Mouse (Mus musculus) heart, postnatal 4 days (tissue): ENCODE measurements at regions not wholly inside any gene's neighbourhood (a gene's known extent, or its start where the extent isn't known, plus 50 kb on each side); places are given as distances from the start of the nearest gene placed in this dataset.

ENCODE experiments used
- DNase-seq: peaks from one replicate; pipeline ENCODE4 v3.0.0; 2021

- no peak for DNase-seq
These were observed 143.0 kb upstream of the Cpeb2 start for GRCm38 (mm10) chr5:43089941-43090340.

GRCm38 (mm10) chr5:43093647-43094326 lies 139.2 kb upstream of the Cpeb2 start:
- no peak for DNase-seq

GRCm38 (mm10) chr5:43094329-43094898 lies 138.6 kb upstream of the Cpeb2 start:
- DNase-seq, result peak; percentile 69

DNA sequence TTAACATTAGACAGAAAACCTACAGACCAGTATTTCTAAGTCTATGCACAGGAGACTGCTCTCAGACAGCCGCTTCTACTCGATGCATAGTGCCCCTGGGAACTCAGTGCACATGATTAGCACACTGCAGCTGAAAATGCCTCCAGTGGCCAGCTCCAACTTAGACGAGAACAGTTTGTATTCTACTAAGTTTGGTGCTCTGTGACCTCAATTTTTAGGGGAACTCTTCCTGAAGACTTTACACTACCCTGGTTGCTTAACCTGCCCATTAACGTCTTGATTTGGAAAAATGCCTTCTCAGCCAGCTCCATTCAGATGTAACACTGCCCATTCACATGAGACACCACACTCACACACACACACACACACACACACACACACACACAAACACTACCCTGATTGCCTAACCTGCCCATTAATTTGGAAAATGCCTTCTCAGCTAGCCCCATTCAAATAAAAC lies 130.9 kb upstream of the Cpeb2 start:
- no peak for DNase-seq

- DNase-seq, result no peak
These were observed 130.4 kb upstream of the Cpeb2 start for GRCm38 (mm10) chr5:43102590-43102989.

GRCm38 (mm10) chr5:43103728-43104127 lies 129.2 kb upstream of the Cpeb2 start:
- no peak for DNase-seq

- no peak for DNase-seq
These were observed 127.4 kb upstream of the Cpeb2 start for GRCm38 (mm10) chr5:43105528-43105927.

DNA sequence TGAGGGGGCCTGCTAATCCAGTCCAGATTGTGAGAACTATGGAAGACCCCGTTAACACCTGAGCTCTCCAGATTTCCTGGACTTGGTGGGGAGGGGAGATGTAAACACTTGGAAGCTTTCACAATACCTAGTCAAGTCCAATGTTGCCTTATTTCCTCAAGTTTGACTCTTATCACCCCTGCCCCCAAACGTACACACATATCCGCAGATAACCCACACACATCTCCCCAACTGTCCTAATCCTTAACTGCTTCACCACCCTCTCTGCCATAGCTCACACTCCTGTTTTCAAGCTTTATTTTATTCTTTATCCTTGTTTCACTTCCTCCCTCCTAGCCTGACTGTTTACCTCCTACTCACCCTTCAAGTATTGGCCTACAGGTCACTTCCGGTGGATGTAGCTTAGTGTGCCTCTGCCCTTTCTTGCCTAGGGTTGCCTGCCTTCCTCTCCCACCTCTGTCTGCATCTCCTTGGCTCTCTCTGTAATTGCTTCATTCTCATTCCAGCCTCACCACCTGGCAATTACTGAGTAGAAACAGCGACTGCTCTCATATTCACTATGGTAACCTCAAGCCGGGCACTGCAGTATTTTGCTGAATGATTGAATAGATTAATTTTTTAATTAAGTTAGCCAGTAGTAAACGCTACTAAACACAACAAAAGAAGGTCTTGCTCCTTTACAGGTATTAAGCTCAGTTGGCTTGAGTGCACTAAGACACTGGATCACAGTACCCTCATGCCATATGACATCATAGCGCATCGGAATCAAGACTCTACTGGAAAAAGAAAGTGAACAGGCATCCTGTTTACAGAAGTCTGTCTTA lies 125.3 kb upstream of the Cpeb2 start:
- no peak for DNase-seq

- DNase-seq, result no peak
These were observed 124.7 kb upstream of the Cpeb2 start for GRCm38 (mm10) chr5:43108260-43108589.

DNA sequence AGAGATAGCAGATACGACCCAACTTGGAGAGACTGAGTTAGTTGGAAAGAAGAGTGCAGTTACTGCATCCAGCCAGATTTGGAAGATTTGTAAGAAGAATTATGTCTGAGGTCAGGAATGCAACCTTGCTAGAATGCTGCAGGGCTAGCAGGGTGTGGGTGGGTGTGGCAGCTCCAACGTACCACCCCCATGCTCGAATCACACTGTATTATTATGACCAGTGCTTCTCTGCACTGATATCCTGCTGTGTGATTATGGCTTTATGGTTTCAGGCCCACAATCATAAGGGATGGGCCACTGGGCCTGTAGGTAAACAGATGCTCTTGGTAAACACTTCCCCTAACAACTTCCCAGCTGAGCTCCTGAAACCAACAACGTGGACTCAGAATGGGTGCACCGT lies 122.8 kb upstream of the Cpeb2 start:
- DNase-seq, result no peak

DNA sequence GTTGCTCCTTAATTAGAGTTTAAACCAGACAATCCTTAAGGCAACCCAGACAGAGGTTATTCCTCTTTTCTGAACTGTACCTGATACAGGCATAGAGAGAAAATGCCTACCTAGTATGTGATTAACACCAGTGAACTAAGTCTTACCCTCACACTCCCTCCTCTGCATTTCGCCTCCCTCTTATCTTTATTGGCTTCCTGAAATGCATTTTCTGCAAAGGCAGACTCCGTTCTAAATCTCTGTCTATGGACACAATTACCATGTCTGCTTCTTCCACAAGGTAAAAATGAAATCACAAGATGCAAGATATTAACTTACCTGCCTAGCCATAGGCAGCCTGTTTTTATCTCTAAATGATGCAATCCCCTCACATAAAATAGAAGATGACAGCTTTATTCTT lies 121.2 kb upstream of the Cpeb2 start:
- DNase-seq, result no peak

- no peak for DNase-seq
These were observed 119.4 kb upstream of the Cpeb2 start for GRCm38 (mm10) chr5:43113405-43114119.

GRCm38 (mm10) chr5:43115507-43115906 lies 117.5 kb upstream of the Cpeb2 start:
- DNase-seq, result no peak

DNA sequence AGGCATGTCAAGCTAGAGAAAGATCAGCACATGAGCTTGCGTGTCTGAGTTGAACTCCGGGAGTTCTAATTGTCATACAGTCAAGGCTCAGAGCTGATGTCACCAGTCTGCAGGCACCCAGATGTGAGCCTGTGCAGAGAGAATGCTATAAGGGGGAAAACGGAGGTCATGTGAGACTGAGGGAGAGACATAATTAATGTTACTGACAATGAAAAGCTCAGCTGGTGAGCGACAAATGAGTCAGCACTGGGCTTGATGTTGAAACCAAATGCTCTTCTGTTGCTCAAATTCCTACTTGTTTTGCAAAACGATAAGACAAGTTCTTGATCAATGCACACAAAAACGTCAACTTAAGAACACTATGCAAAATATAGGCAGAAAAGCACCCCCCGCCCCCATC lies 116.1 kb upstream of the Cpeb2 start:
- DNase-seq, result no peak

- DNase-seq, result no peak
These were observed 111.9 kb upstream of the Cpeb2 start for GRCm38 (mm10) chr5:43121065-43121464.

GRCm38 (mm10) chr5:43124301-43124700 lies 108.7 kb upstream of the Cpeb2 start:
- no peak for DNase-seq

GRCm38 (mm10) chr5:43125774-43126536 lies 107.0 kb upstream of the Cpeb2 start:
- no peak for DNase-seq

DNA sequence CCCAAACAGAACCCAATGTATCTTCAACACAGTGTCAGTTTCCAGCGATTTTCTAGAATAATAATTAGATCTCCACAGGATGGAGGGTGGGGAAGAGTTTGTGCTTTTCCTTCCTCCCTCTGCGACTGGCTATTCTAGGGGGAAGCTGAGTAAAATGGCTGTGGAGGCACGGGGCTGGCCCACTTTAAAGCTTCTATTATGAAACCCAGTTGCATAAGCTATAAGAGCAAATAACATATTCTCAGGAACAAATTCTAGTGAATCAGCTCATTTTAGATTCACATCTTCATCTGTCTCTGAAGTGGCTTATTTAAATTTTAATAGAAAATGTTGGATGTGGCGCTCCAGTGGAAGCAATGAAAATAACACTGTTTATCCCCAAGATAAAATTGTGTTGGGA lies 102.6 kb upstream of the Cpeb2 start:
- DNase-seq, result no peak

GRCm38 (mm10) chr5:43130901-43131557 lies 101.9 kb upstream of the Cpeb2 start:
- DNase-seq, result no peak

- no peak for DNase-seq
These were observed 99.3 kb upstream of the Cpeb2 start for GRCm38 (mm10) chr5:43133672-43134071.

GRCm38 (mm10) chr5:43136142-43136541 lies 96.8 kb upstream of the Cpeb2 start:
- DNase-seq, result no peak

- no peak for DNase-seq
These were observed 95.2 kb upstream of the Cpeb2 start for GRCm38 (mm10) chr5:43137777-43138176.
